Mouse (Mus musculus) bone marrow, adult 2 months (tissue): Measurements from ENCODE around the gene Efna2.

Source experiments
- CTCF ChIP-seq: fragments of 200-500 bp; IDR thresholded peaks from 2 replicates; pipeline ENCODE4 v1.5.1; 2011; ENCODE audit warnings: low read length, control low read depth; ENCODE audit not compliant: control insufficient read depth, insufficient read depth
- POLR2A ChIP-seq: fragments of 200-500 bp; IDR thresholded peaks from 2 replicates; pipeline ENCODE4 v1.6.1; 2011; ENCODE audit warnings: low read depth, mild to moderate bottlenecking, control low read depth, low read length, borderline replicate concordance; ENCODE audit not compliant: control insufficient read depth

DNA sequence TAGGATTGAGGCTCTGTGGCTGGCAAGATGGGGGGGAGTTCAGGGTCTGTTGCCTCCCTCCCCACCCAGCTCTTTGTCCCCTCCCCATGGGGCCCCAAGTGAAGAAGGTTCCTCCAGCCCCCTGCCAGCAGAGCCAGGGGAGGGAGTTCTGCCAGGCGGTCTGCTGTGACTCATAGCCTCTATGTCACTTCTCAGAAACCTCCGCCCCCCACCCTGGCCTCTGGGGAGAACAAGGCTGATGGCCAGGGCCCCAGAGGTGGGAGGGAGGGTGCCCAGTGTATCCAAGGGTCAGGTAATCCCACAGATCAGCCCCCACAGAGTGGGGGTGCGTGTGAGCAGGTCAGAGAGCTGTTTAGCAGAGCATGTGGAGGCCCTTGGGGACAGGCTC lies 26.4 kb upstream of the Efna2 start:
- no peak for TF ChIP-seq CTCF
- no peak for TF ChIP-seq POLR2A
